Mouse (Mus musculus) forebrain, embryonic 14.5 days (tissue): ENCODE measurements around the gene Zfp46. TPM values are rescaled to one million over a fixed set of nuclear protein-coding genes. Genes with fewer than 3 reads are reported as not detected.
A peak's percentile ranks its signal among the peaks of the same experiment; 100 is the strongest.

ENCODE experiments used
- ATAC-seq: fragments of 200-750 bp; cut with Nextera tagmentation; 2 replicates; pipeline ENCODE4 v1.8.0; 2017; ENCODE audit warnings: mild to moderate bottlenecking, moderate library complexity
- DNase-seq: peaks from one replicate; pipeline ENCODE4 v3.0.0-alpha.2; 2015; ENCODE audit warnings: low spot score
- H3K27ac ChIP-seq: fragments of 300-500 bp; sonication (generic); 2 replicates; pipeline ENCODE4 v1.5.1; 2014; ENCODE audit warnings: low read depth, mild to moderate bottlenecking, control low read depth, low read length, moderate library complexity
- H3K27me3 ChIP-seq: fragments of 300-500 bp; sonication (generic); replicated peaks from 2 replicates; pipeline ENCODE4 v1.6.1; 2014; ENCODE audit warnings: low read length, control low read depth, mixed read lengths; ENCODE audit not compliant: control insufficient read depth, insufficient read depth
- H3K36me3 ChIP-seq: fragments of 300-500 bp; sonication (generic); 2 replicates; pipeline ENCODE4 v1.6.1; 2014; ENCODE audit warnings: low read length, control low read depth; ENCODE audit not compliant: control insufficient read depth, insufficient read depth
- H3K4me1 ChIP-seq: fragments of 300-500 bp; sonication (generic); 2 replicates; pipeline ENCODE4 v1.6.1; 2014; ENCODE audit warnings: antibody characterized with exemption, low read length, control low read depth; ENCODE audit not compliant: control insufficient read depth, insufficient read depth
- H3K4me2 ChIP-seq: fragments of 300-500 bp; sonication (generic); 2 replicates; pipeline ENCODE4 v1.6.1; 2014; ENCODE audit warnings: mild to moderate bottlenecking, control low read depth, low read length
- H3K4me3 ChIP-seq: fragments of 300-500 bp; sonication (generic); 2 replicates; pipeline ENCODE4 v1.5.1; 2014; ENCODE audit warnings: low read depth, low read length, control low read depth
- H3K9ac ChIP-seq: fragments of 300-500 bp; sonication (generic); 2 replicates; pipeline ENCODE4 v1.6.1; 2014; ENCODE audit warnings: mild to moderate bottlenecking, low read length, control low read depth, moderate library complexity
- H3K9me3 ChIP-seq: fragments of 300-500 bp; sonication (generic); replicated peaks from 2 replicates; pipeline ENCODE4 v1.6.1; 2016; ENCODE audit warnings: low read length, control low read depth, mixed read lengths; ENCODE audit not compliant: control insufficient read depth
- WGBS: fragments of 180-500 bp; shearing (Covaris S2); extraction: QIAGEN DNeasy Blood & Tissue Kit; methylation state at CpG from one replicate; pipeline ENCODE4 v1.1.7; 2014; 5-methylcytosine and 5-hydroxymethylcytosine counted together
- polyA plus RNA-seq: library from polyadenylated mRNA; unstranded; fragments of >200 nt; fragmentation: Nextera tagmentation; extraction: Ambion mirVana; gene quantifications from 2 replicates; pipeline ENCODE4 v1.2.1, GENCODE M21; 2014

The Zfp46 gene
- polyA plus RNA-seq, 1 experiment from 2014 or later, result 34.4 TPM

DNA sequence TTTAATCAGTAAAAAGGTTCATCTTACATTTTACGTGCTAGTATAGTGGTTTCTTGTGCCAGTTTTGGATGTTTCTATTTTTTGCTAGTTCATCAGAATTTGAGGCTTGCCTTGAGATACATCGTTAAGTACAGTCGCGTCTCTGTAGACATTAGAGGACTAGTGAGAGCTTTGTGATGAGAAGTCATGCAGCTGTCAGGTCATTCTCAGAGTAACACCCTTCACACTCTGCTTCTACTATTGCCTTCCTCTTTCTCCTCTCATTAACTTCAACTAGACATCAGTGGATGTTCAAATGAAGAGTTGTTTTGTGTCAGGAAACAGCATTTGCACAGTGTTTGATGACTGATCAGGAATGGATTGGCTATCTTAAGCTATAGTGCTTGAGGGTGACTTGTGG lies 28.1 kb downstream of the Zfp46 start:
- WGBS, result 17% methylated on average over 4 of the region's 4 CpGs
- Histone ChIP-seq H3K36me3 (peaks cover 12% of the 10 kb centered on the region), H3K27me3 (no peaks in the 10 kb centered on the region), H3K4me1 (peaks cover 29% of the 10 kb centered on the region), H3K9me3 (no peaks in the 10 kb centered on the region), H3K9ac (peak overlapping the region; percentile 100), H3K4me3 (peak overlapping the region; percentile 100), H3K4me2 (peak overlapping the region; percentile 69), H3K27ac (no peak overlapping the region)
- no peak for ATAC-seq
- DNase-seq, result no peak

DNA sequence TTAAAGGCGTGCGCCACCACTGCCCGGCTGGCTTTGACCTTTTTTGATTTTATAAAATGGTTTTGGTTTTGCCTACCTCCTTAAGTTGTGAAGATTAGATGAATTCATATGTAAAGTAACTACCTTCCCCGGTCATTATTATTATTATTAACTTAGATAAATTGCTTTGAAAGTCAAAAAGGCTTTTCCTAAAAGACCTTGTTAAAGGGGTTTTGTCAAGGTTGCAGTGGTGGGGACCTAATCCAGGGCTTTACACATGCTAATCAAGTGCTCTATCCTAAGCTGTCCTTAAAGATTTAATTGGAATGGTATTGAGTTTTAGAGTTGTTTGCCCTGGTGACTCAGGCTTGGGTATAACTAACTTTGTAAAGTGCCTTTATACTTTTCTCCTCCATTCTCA lies 33.2 kb downstream of the Zfp46 start:
- 38% methylated on average over 4 of the region's 4 CpGs for WGBS
- H3K9me3 ChIP-seq, result no peaks in the 10 kb centered on the region
- no peak for DNase-seq
- H3K4me3 ChIP-seq, result no peak overlapping the region
- H3K4me1 ChIP-seq, result peaks cover 18% of the 10 kb centered on the region
- H3K36me3 ChIP-seq, result peaks cover 55% of the 10 kb centered on the region
- H3K27ac ChIP-seq, result no peak overlapping the region
- no peak for ATAC-seq
- H3K27me3 ChIP-seq, result no peaks in the 10 kb centered on the region
- no peak overlapping the region for H3K4me2 ChIP-seq
- no peak overlapping the region for H3K9ac ChIP-seq

DNA sequence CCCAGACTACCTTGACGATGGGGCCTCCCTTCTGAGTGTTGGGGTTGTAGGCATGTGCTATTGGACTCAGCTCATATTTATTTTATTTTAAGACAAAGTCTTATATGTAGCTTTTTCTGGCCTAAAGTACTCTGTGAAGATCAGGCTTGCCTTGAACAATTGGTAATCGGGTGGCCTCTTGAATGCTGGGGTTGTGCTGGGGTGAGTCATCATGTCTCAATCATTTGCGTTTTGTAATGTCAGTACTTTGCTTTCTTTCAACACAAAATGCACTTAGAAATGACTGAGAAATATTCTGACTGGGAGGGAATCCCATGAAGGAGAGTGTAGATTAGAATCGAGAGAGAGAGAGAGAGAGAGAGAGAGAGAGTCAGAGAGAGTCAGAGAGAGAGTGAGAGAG lies 35.5 kb downstream of the Zfp46 start:
- H3K36me3 ChIP-seq, result peaks cover 71% of the 10 kb centered on the region
- 86% methylated on average over 4 of the region's 4 CpGs for WGBS
- no peak for DNase-seq

DNA sequence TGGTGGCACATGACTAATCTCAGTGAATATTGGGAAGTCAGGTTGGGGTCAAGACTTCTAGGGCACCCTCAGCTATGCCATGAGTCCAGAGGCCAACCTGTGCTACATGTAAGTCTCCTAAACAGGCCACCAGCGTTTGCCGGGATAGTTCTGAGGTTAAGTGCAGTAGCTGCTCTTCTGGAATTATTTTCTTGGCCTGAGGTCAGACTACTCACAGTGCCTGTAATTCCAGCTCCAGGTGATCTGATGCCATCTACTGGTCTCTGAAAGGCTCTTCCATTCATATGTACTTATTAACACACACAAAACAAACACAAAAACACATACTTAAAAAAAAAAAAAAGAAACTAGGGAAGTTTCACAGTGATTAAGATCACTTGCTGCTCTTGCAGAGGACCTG lies 39.7 kb downstream of the Zfp46 start:
- 51% methylated on average over 2 of the region's 2 CpGs for WGBS
- no peak overlapping the region for H3K4me2 ChIP-seq
- no peaks in the 10 kb centered on the region for H3K9me3 ChIP-seq
- no peak overlapping the region for H3K27ac ChIP-seq
- no peak overlapping the region for H3K9ac ChIP-seq
- H3K27me3 ChIP-seq, result no peaks in the 10 kb centered on the region
- no peaks in the 10 kb centered on the region for H3K4me1 ChIP-seq
- no peak overlapping the region for H3K4me3 ChIP-seq
- peak; percentile 29 for DNase-seq
- H3K36me3 ChIP-seq, result peaks cover 70% of the 10 kb centered on the region
- ATAC-seq, result no peak

More for the DNA sequence above, 35.5 kb downstream of the Zfp46 start:
- no peaks in the 10 kb centered on the region for H3K9me3 ChIP-seq
- ATAC-seq, result no peak
- H3K27me3 ChIP-seq, result no peaks in the 10 kb centered on the region
- H3K4me1 ChIP-seq, result peaks cover 2% of the 10 kb centered on the region
- H3K9ac ChIP-seq, result no peak overlapping the region
- no peak overlapping the region for H3K27ac ChIP-seq
- H3K4me2 ChIP-seq, result no peak overlapping the region
- no peak overlapping the region for H3K4me3 ChIP-seq

DNA sequence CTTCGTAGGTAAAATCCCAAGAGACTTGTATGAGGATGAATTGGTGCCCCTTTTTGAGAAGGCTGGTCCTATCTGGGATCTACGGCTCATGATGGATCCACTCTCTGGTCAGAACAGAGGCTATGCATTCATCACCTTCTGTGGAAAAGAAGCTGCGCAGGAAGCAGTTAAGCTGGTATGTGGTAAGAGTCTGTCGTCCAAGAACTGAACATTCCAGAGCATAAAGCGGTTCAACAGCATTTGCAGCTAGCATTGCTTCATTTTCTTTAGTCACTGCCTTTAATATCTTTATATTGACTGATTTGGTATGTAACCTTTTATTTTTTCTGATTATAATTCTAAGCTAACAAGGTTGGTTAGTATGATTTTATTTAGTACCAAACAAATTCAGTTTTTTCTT lies 42.8 kb downstream of the Zfp46 start:
- WGBS, result 93% methylated on average over 5 of the region's 5 CpGs
- Histone ChIP-seq H3K4me3 (no peak overlapping the region), H3K36me3 (peaks cover 61% of the 10 kb centered on the region), H3K27me3 (no peaks in the 10 kb centered on the region), H3K9me3 (no peaks in the 10 kb centered on the region), H3K9ac (no peak overlapping the region), H3K4me2 (no peak overlapping the region), H3K27ac (no peak overlapping the region), H3K4me1 (no peaks in the 10 kb centered on the region)
- ATAC-seq (no peak), DNase-seq (no peak)

DNA sequence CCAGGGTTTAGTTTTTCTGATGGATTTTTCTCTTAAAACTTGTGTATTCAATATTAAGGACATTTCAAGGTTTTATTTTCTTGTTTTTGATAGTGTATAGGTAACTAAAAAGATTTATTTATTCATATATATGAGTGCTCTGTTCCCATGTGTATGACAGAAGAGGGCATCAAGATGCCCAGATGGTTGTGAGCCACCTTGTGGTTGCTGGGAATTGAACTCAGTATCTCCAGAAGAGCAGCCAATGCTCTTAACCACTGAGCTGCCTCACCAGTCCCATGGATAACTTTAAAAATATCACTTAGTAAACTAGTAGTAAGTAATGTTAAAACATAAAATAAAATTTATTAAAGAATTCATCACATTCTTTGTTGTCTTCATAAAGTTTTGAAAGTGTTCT lies 43.6 kb downstream of the Zfp46 start:
- H3K4me1 ChIP-seq, result no peaks in the 10 kb centered on the region
- DNase-seq, result peak; percentile 23
- peaks cover 65% of the 10 kb centered on the region for H3K36me3 ChIP-seq
- H3K4me2 ChIP-seq, result no peak overlapping the region
- no peaks in the 10 kb centered on the region for H3K27me3 ChIP-seq
- H3K9ac ChIP-seq, result no peak overlapping the region
- no peaks in the 10 kb centered on the region for H3K9me3 ChIP-seq
- no peak overlapping the region for H3K4me3 ChIP-seq
- ATAC-seq, result no peak
- H3K27ac ChIP-seq, result no peak overlapping the region

DNA sequence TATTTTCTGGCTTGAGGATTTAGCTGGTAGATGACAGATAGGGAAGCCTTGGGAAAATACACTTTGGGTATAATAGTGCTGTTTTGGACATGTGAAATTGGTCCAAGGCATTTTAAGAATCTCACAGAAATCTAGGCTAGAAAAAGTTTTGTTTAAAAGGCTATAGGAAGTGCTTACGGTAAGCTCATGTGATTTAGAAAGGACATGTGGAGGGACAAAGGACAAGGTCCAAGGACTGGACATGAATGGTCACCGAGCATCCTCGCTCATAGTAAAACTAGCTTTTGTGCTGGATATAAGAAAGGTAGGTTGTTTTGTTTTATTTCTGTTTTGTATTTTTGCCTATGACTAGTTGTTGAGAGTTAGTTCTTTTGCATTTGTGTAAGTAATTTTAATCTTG lies 47.2 kb downstream of the Zfp46 start:
- H3K27me3 ChIP-seq, result no peaks in the 10 kb centered on the region
- no peak overlapping the region for H3K4me2 ChIP-seq
- H3K4me3 ChIP-seq, result no peak overlapping the region
- WGBS, result 96% methylated on average over 3 of the region's 3 CpGs
- no peaks in the 10 kb centered on the region for H3K9me3 ChIP-seq
- no peak for ATAC-seq
- H3K36me3 ChIP-seq, result peaks cover 64% of the 10 kb centered on the region
- DNase-seq, result no peak
- H3K9ac ChIP-seq, result no peak overlapping the region
- H3K4me1 ChIP-seq, result no peaks in the 10 kb centered on the region
- no peak overlapping the region for H3K27ac ChIP-seq

DNA sequence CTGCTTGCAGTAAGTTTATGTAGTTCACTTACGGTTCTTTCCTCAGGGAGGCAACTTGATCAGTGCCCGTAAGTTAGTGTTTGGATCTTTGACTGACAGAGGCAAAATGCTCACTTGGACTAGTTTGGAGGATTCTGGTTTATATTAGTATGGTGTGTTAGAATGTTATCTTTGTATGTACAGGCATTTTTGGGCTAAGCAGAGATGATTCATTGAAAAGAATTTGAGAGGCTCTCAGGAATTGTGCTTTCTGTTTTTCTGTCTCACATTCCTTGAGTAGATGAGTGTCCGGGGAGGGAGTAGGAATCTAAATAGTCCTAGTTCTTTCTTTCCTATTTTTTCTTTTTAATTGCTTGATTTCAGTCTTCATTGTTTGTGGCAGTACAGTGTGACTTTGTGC lies 48.7 kb downstream of the Zfp46 start:
- DNase-seq (no peak), ATAC-seq (no peak)
- Histone ChIP-seq H3K27me3 (no peaks in the 10 kb centered on the region), H3K9ac (no peak overlapping the region), H3K4me3 (no peak overlapping the region), H3K36me3 (peaks cover 64% of the 10 kb centered on the region), H3K4me1 (no peaks in the 10 kb centered on the region), H3K27ac (no peak overlapping the region), H3K9me3 (no peaks in the 10 kb centered on the region), H3K4me2 (no peak overlapping the region)
- WGBS, result 93% methylated on average over 3 of the region's 3 CpGs

DNA sequence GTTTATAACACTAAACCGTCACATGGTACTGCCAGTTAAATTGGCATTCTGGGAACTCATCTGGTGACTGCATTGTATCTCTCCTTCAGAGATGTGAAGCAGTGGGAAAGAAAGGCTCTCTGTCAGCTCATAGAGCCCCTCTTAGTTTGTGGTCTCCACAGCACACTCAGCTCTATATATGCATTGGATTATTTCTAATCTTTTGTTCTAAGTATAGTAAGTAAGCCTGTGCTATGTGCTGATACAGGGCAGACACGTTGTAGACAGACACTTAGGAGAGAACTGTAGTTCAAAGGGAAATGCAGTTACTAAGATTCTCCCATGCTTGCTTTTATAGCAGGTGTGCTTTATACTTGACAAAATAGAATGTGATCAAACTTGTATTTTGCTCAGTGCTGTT lies 50.6 kb downstream of the Zfp46 start:
- Histone ChIP-seq H3K4me3 (no peak overlapping the region), H3K36me3 (peaks cover 63% of the 10 kb centered on the region), H3K27ac (no peak overlapping the region), H3K9ac (no peak overlapping the region), H3K27me3 (no peaks in the 10 kb centered on the region), H3K9me3 (no peaks in the 10 kb centered on the region), H3K4me2 (no peak overlapping the region), H3K4me1 (no peaks in the 10 kb centered on the region)
- no peak for DNase-seq
- ATAC-seq, result no peak
- WGBS, result 63% methylated on average over 2 of the region's 2 CpGs

DNA sequence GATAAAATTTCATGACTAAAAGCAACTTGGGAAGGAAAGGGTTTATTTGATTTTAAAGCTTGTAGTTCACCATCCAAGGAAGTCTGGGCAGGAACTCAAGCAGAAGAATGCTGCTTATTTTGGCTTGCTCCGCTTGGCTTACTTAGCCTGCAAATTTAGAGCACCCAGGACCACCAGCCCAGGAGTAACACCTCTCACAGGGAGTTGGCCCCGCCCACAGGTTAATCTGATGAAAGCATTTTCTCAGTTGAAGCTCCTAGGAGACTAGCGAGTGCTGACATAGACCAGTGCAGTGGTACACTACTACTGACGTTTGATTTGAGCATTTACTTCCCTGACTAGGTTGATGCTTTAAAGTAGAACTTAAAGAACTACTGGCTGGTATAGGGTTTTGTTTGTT lies 52.6 kb downstream of the Zfp46 start:
- H3K4me3 ChIP-seq, result no peak overlapping the region
- no peak overlapping the region for H3K9ac ChIP-seq
- H3K4me2 ChIP-seq, result no peak overlapping the region
- no peak for DNase-seq
- peaks cover 62% of the 10 kb centered on the region for H3K36me3 ChIP-seq
- no peaks in the 10 kb centered on the region for H3K27me3 ChIP-seq
- WGBS, result 65% methylated on average over 4 of the region's 4 CpGs
- no peak for ATAC-seq
- no peaks in the 10 kb centered on the region for H3K4me1 ChIP-seq
- no peak overlapping the region for H3K27ac ChIP-seq
- H3K9me3 ChIP-seq, result no peaks in the 10 kb centered on the region
